Mouse (Mus musculus) liver (tissue): ENCODE results near the gene Scpep1.
"Not testable (repeated sequence)": the region's sequence is repeated elsewhere in the genome, so short reads cannot be mapped to it uniquely, and the experiment has no call there.

Experiments
- DNase-seq: peaks from one replicate; pipeline ENCODE4 v3.0.0-alpha.2; 2020; ENCODE audit warnings: mixed read lengths

Gene Scpep1

GRCm38 (mm10) chr11:88955217-88955969 lies at the start of gene Scpep1:
Gene Scpep1 (minus strand): TSS chr11:88955465.
- peak; percentile 97 for DNase-seq

GRCm38 (mm10) chr11:89003726-89004125 lies 48.5 kb upstream of the Scpep1 start:
- no peak for DNase-seq

- DNase-seq = peak; percentile 36
Measured at GRCm38 (mm10) chr11:89003078-89003477, 47.8 kb upstream of the Scpep1 start.

DNA sequence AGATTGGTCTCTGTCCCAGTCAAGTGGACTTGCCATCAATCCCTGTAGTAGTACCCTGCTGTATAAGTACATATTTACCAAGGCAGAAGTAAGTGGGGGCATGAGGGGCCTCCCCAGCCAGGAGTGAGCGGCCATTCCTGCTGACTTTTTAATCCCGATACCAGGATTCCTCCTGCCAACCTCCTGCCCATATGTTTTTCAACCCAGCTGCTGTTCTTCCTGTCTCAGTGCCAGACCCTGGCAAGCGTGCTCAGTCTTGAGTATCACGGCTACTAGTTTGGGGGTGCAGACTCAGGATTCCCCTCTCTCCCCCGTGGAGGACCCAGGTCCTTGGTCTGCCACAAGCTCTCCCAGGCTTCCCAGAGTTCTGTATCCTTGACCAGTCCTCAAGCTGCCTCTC lies 47.4 kb upstream of the Scpep1 start:
- no peak for DNase-seq

DNA sequence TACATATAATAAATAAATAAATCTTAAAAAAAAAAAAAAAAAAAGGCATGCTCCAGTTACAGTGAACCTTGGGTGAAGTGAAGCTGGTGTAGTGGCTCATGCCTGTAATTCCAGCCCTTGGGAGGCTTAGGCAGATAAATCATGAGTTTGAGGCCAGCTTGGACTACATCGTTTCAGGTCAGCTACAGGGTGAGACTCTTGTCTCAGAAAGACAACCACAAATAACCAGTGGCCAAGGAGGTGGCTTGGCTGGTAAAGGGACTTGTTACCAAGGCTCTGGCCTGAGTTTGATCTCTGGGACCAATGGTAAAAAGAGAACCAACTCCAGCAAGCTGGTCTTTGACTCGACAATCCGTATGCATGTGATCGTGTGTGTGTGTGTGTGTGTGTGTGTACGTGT lies 46.8 kb upstream of the Scpep1 start:
- DNase-seq = no peak

GRCm38 (mm10) chr11:89001569-89001968 lies 46.3 kb upstream of the Scpep1 start:
- no peak for DNase-seq

- DNase-seq = no peak
Measured at GRCm38 (mm10) chr11:89000527-89000819, 45.2 kb upstream of the Scpep1 start.

GRCm38 (mm10) chr11:88999723-89000526 lies 44.7 kb upstream of the Scpep1 start:
- DNase-seq = peak; percentile 33

DNA sequence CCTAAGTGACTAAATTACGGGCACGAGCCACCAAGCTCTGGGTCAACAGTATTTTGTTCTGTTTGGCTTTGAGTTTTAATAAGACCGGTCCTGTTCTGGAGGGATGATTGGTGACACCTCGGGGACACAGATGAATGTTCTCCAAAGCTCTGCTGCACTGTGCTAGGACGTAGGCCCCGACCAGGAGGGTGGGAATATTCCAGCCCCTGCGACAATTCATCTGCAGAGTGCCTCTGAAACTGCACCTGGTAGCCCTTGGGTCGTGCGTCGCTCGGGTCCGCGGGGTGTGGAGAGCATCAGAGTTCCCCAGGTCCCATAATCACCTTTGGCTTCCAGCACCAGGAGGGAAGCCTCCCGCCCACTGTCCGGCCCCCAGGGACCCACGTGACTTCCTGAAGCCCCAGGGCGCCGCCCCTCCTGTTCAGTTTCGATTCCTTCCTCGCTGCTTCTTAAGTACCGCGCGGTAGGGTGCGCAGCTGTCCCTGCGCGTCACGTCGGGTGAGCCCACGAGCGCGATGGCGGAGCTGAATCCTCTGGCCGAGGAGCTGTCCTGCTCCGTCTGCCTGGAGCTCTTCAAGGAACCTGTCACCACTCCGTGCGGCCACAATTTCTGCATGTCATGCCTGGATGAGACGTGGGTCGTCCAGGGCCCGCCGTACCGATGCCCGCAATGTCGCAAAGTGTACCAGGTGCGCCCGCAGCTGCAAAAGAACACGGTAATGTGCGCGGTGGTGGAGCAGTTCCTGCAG lies 43.9 kb upstream of the Scpep1 start, which contains the start of gene Trim25:
TSS of gene Trim25 (plus strand) at position 403 of the 749 bp plus-strand sequence.
- peak; percentile 95 for DNase-seq

- no peak for DNase-seq
Measured at GRCm38 (mm10) chr11:88998406-88998805, 43.1 kb upstream of the Scpep1 start.

DNA sequence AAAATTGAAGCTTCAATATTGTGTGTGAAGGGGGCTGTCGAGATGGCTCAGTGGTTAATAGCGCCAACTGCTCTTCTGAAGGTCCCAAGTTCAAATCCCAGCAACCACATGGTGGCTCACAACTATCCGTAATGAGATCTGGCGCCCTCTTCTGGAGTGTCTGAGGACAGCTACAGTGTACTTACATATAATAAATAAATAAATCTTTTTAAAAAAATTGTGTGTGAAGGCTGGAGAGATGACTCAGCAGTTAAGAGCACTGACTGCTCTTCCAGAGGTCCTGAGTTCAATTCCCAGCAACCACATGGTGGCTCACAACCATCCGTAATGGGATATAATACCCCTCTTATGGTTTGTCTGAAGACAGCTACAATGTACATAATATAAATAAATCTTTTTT lies 42.1 kb upstream of the Scpep1 start:
- DNase-seq = not testable (repeated sequence)

DNA sequence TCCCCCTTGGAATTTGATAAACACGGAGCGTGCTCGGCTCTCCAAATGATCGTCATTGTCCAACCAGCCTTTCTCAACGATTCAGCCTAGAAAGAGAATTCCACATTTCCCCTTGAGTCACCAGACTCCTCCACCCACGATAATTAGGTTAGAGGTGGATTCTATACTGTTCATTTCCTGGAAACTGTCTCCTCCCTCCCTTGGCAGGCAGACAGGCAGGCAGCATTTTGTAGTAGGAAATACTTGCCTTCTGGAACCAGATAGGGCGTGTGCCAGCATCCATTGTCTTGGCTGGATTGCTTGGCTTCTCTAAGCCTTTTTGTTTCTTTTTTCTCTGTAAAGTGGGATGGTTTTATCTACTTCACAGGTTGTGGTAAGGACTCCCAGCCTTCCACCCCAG lies 41.2 kb upstream of the Scpep1 start:
- DNase-seq = no peak

DNA sequence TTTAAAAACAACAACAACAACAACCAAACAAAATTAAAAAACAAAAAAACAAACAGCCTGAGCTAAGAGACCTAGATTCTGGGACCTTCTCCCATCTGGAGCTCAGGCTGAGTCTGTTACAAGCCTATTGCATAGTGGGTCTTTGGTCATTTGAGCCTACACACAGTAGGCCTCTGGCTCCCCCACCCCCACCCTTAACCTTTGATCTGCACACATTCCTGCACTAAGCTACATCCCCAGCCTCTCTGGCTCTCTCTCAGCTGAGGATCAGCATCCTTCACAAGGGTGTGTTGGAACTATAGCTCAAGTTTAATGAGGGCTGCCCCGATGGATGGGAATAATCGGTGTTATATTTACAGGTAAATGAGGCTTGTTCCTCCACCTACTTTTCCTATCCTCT lies 40.4 kb upstream of the Scpep1 start:
- no peak for DNase-seq

DNA sequence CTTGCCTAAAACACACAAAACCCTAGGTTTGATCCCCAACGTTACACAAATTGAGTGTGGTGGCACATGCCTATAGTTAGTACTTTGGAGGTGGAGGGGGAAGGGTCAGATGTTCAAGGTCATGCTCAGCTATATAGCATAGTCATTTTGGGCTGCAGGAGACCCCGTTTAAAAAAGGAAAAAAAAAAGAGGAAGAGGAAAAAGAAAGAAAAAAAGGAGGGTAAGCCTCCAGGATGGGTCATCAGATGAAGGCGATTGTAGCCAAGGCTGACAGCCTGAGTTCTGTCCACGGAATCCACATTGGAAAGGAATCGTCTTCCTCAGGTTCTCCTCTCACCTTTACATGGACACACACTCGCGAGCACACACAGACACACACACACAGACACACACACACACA lies 39.2 kb upstream of the Scpep1 start:
- DNase-seq = no peak

GRCm38 (mm10) chr11:88993625-88994024 lies 38.4 kb upstream of the Scpep1 start:
- peak; percentile 64 for DNase-seq

GRCm38 (mm10) chr11:88993186-88993585 lies 37.9 kb upstream of the Scpep1 start:
- DNase-seq = no peak

- DNase-seq = peak; percentile 24
Measured at GRCm38 (mm10) chr11:88989530-88989929, 34.3 kb upstream of the Scpep1 start.

DNA sequence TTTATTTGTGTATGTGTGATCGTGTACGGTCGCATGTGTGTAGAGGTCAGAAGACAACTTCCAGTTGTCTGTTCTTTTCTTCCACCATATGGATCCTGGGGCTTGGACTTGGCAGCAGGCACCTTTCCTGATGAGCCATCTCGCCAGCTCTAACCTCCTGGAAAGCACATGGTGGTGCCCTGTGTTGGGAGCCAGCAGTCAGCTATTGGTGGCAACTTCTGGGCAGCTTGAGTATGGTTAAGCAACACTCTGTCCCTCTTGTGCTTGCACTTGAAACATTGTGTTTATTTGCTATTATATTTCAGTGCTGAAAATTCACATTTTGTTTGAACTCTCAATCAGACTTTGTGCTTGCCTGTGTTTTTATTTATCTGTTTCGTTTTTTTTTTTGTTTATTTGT lies 33.7 kb upstream of the Scpep1 start:
- DNase-seq = no peak

DNA sequence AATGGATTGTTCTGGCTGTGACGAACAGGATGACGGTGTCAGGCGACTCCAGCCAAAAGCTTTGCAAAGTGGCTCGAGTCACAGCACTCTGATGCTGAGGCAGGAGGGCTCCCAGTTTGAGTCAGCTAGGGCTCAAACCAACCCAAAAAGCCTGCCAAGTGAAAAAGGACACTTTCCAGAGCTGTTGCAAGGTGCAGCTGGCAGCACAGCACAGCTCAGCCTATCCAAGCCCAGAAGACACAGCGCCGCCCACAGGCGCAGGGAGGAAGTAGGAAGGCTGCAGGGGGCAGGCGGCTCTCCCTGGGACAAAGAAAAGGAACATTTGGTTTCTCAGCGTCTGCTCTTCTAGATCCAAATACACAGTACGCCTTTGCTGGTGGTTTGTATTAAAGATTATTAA lies 31.4 kb upstream of the Scpep1 start:
- DNase-seq = no peak

GRCm38 (mm10) chr11:88981337-88981736 lies 26.1 kb upstream of the Scpep1 start:
- DNase-seq = no peak

DNA sequence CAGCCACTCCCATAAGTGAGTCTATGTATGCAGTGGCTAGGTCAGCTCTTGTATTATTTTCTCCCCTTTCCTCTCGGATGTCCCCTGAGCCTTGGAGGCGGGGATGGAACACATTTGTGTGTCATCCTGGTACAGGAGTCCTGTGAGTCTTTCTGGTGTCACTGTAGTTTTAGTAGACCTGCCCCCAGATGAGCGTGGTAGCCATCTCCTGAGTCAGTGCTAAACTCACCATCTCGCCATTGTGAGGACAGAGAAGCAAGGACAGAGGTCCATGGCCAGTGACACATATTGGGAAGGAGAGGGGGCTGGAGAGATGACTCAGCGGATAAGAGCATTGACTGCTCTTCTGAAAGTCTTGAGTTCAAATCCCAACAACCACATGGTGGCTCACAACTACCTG lies 21.9 kb upstream of the Scpep1 start:
- DNase-seq = no peak

DNA sequence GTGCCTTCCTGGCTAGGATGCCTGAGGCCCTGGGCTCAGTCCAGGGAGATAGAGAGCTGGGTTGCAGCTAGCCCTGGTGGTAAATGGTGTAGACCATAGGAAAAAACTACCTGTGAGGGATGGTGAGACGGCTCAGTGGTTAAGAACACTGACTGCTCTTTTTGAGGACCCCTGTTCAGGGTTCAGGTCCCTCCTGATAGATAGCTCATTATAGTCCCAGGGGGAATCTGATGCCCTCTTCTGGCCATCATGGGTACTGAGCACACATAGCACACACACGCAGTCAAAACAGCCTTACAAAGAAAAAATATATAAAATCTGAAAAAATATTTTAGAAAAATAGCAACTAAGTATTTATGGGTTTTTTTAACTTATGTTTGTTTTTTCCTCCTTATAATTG lies 21.1 kb upstream of the Scpep1 start:
- DNase-seq = no peak
